Mouse (Mus musculus): ENCODE measurements around the gene Aplp1. TPM values are rescaled to one million over a fixed set of nuclear protein-coding genes. Genes with fewer than 3 reads are reported as not detected.
A peak's percentile ranks its signal among the peaks of the same experiment; 100 is the strongest.

Gene Aplp1
- polyA plus RNA-seq, 1 experiment: 6.0 TPM

DNA sequence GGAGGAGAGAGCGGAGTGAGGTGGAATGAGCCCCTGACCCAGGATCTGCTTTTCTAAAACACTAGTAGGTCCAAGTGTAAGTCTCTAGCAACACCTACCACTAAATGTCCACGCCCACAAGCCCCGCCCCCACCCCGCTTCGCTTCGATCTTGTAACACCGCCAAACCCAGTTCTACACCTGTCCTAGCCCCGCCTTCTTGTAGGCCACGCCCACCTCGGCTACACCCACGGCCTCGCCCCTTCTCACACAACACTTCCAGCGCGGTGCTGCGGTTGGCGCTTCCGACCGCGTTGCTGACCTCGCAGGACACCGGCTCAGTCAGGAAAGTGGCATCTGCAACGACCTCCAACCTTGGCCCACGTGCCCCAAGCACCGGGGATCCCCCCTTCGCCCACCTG, 8.4 kb upstream of the Aplp1 start:
- H3K27me3 ChIP-seq (ENCODE audit: control insufficient read depth, insufficient read depth, low read length): peaks cover 20% of the 10 kb centered on the region
- peak; percentile 31 for DNase-seq
- WGBS: 1% methylated on average over 25 of the region's 25 CpGs

DNA sequence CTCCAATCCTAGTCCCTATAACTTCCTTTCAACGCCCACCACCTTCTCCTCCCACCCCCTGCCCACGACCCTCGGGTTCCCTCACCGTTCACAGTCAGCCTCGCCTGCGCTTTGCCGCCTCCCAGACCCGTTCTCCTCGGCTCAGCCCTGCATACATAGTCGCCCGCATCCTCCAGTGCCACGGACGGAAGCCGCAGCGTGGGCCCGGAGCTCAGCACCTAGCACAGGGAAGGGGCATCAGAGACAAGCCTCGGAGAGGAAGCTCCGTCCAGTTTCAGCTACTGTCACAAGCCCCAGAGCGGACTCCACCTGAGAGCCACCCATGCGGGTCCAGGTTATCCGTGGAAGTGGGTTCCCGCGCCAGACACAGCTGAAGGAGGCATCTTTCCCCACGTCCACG, 8.0 kb upstream of the Aplp1 start:
- TF ChIP-seq POLR2A (IDR thresholded peaks at IDR 0.05; ENCODE audit: control insufficient read depth, extremely low read depth, insufficient read depth, low read length, poor library complexity) (no peak), CTCF (IDR thresholded peaks at IDR 0.05; ENCODE audit: borderline replicate concordance, control insufficient read depth, extremely low read depth, insufficient read depth, low read length, poor library complexity) (no peak)
- no peak for DNase-seq
- H3K4me1 ChIP-seq (replicated peaks; ENCODE audit: control insufficient read depth, insufficient read depth, low read length): peaks cover 6% of the 10 kb centered on the region
- no peak overlapping the region for H3K27ac ChIP-seq (ENCODE audit: control insufficient read depth, insufficient read depth, low read length)
- H3K4me3 ChIP-seq (ENCODE audit: control insufficient read depth, insufficient read depth, low read length): no peak overlapping the region
- no peaks in the 10 kb centered on the region for H3K36me3 ChIP-seq (ENCODE audit: control insufficient read depth, insufficient read depth, low read length)
- 16% methylated on average over 25 of the region's 25 CpGs for WGBS
- peaks cover 20% of the 10 kb centered on the region for H3K27me3 ChIP-seq (ENCODE audit: control insufficient read depth, insufficient read depth, low read length)

More for the DNA sequence above, 8.4 kb upstream of the Aplp1 start:
- H3K4me3 ChIP-seq (ENCODE audit: control insufficient read depth, insufficient read depth, low read length): no peak overlapping the region
- H3K4me1 ChIP-seq (replicated peaks; ENCODE audit: control insufficient read depth, insufficient read depth, low read length): peaks cover 6% of the 10 kb centered on the region
- no peak overlapping the region for H3K27ac ChIP-seq (ENCODE audit: control insufficient read depth, insufficient read depth, low read length)
- H3K36me3 ChIP-seq (ENCODE audit: control insufficient read depth, insufficient read depth, low read length): no peaks in the 10 kb centered on the region
- TF ChIP-seq POLR2A (IDR thresholded peaks at IDR 0.05; ENCODE audit: control insufficient read depth, extremely low read depth, insufficient read depth, low read length, poor library complexity): no peak
- TF ChIP-seq CTCF (IDR thresholded peaks at IDR 0.05; ENCODE audit: borderline replicate concordance, control insufficient read depth, extremely low read depth, insufficient read depth, low read length, poor library complexity): no peak

DNA sequence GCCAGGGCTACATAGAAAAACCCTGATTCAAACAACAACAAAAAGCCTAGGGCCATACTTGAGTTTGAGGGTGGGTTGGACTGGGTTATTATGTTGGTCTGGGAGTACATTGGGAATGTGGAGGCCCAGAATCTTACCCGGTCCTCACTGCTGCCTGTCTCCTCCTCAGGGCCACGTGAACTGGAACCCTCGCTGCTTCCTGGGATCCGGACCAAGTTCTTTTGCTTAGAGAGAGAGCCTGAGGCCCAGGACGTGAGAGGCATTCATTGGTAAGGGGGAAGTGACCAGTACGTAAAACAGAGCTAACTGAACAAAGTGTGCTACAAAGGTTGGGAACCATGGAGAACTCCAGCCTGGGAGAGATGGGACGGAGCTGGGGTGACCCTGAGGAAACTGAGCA, 4.9 kb upstream of the Aplp1 start:
- Histone ChIP-seq H3K27ac (ENCODE audit: control insufficient read depth, insufficient read depth, low read length) (no peak overlapping the region), H3K27me3 (ENCODE audit: control insufficient read depth, insufficient read depth, low read length) (peaks cover 7% of the 10 kb centered on the region; the same call in 1 of the 2 replicates), H3K4me1 (replicated peaks; ENCODE audit: control insufficient read depth, insufficient read depth, low read length) (peaks cover 7% of the 10 kb centered on the region), H3K36me3 (ENCODE audit: control insufficient read depth, insufficient read depth, low read length) (no peaks in the 10 kb centered on the region), H3K4me3 (ENCODE audit: control insufficient read depth, insufficient read depth, low read length) (no peak overlapping the region)
- no peak for DNase-seq
- TF ChIP-seq POLR2A (IDR thresholded peaks at IDR 0.05; ENCODE audit: control insufficient read depth, extremely low read depth, insufficient read depth, low read length, poor library complexity) (no peak), CTCF (IDR thresholded peaks at IDR 0.05; ENCODE audit: borderline replicate concordance, control insufficient read depth, extremely low read depth, insufficient read depth, low read length, poor library complexity) (no peak)
- WGBS: 82% methylated on average over 7 of the region's 7 CpGs

DNA sequence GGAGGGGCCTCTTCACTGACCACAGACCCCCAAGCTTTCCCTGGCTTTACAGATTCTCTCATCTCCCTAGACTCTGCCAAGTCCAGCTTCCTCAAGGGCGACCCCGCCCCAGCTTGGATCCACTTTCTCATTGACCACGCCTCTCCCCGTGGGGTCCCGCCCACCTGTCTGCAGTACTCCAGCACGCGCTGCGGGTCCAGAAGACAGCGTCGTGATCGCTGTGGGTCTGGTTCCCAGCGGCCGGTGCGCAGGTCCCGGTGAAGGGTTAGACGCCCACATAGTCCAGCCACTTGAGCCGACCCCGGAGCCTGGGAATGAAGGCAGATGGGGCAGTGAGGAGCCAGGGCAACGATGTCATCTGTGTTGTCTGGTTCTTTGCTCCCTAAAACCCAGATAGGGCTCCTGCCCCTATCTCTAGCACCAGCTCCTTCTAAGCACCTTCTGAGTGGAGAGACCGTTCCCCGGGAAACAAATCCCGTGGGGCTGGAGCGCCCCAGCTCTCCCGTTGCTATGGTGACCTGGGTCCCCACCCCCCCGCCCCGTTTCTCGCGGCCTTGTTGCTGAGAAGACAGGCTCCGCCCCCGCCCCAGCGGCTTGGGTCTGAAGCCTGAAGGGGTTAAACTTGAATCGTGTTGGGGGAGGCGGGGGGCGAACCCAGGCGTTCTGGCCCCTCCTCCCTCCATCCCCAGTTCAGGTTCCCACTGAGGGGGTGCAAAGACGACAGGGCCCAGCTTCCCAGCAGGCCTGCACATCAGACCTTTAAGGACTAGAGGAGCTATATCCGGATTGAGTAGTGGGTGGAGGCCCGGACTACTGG, 973 bp downstream of the Aplp1 start:
- H3K27me3 ChIP-seq (ENCODE audit: control insufficient read depth, insufficient read depth, low read length): peaks cover 9% of the 10 kb centered on the region; the same call in 1 of the 2 replicates
- H3K4me3 ChIP-seq (ENCODE audit: control insufficient read depth, insufficient read depth, low read length): no peak overlapping the region
- WGBS: 4% methylated on average over 38 of the region's 38 CpGs
- H3K36me3 ChIP-seq (ENCODE audit: control insufficient read depth, insufficient read depth, low read length): no peaks in the 10 kb centered on the region
- peaks cover 19% of the 10 kb centered on the region; the same call in 1 of the 2 replicates for H3K4me1 ChIP-seq (replicated peaks; ENCODE audit: control insufficient read depth, insufficient read depth, low read length)
- H3K27ac ChIP-seq (ENCODE audit: control insufficient read depth, insufficient read depth, low read length): no peak overlapping the region
- TF ChIP-seq POLR2A (IDR thresholded peaks at IDR 0.05; ENCODE audit: control insufficient read depth, extremely low read depth, insufficient read depth, low read length, poor library complexity) (no peak), CTCF (IDR thresholded peaks at IDR 0.05; ENCODE audit: borderline replicate concordance, control insufficient read depth, extremely low read depth, insufficient read depth, low read length, poor library complexity) (no peak)
- DNase-seq: no peak

DNA sequence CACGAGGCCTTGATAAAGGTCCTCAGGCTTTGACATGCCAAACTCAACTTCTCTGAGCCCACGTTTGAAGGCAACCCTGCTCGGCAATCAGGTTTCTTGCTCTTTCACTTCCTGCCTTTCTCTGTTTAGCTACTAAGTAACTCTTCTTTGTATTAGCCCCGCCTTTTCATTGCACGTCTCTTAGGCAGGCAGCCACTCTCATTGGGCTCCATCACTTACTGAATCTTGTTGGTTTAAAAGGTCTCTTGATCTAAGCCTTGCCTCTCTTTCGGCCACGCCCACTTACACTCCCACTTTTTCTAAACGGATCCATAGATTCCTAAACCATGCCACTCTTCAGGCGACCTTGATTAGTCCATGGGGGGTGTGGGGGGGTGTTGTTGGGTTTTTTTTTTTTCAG, 1.6 kb downstream of the Aplp1 start:
- Histone ChIP-seq H3K27ac (ENCODE audit: control insufficient read depth, insufficient read depth, low read length) (no peak overlapping the region), H3K4me1 (replicated peaks; ENCODE audit: control insufficient read depth, insufficient read depth, low read length) (peaks cover 19% of the 10 kb centered on the region; the same call in 1 of the 2 replicates), H3K27me3 (ENCODE audit: control insufficient read depth, insufficient read depth, low read length) (peaks cover 9% of the 10 kb centered on the region; the same call in 1 of the 2 replicates), H3K4me3 (ENCODE audit: control insufficient read depth, insufficient read depth, low read length) (no peak overlapping the region), H3K36me3 (ENCODE audit: control insufficient read depth, insufficient read depth, low read length) (no peaks in the 10 kb centered on the region)
- WGBS: 32% methylated on average over 9 of the region's 9 CpGs
- TF ChIP-seq CTCF (IDR thresholded peaks at IDR 0.05; ENCODE audit: borderline replicate concordance, control insufficient read depth, extremely low read depth, insufficient read depth, low read length, poor library complexity): no peak
- TF ChIP-seq POLR2A (IDR thresholded peaks at IDR 0.05; ENCODE audit: control insufficient read depth, extremely low read depth, insufficient read depth, low read length, poor library complexity): no peak
- DNase-seq: no peak

DNA sequence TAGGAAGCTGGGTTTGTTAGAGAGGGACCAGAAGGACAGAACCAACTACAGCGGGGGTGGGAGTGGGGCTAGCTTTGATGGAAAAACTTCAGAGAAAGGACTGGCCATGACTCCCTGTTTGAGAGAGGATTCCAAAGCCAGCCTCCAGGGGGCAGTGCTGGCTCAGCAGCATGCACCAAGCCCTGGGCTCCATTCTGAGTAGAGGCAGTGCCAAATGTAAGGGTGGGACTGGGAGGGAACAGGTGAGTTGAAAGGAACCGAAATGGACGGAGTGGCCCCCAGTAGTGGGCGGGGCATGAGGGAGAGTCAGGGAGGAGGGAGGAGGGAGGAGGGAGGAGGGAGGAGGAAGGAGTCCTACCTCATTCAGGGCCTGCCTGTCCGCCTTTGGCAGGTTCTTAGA, 4.6 kb downstream of the Aplp1 start:
- no peak overlapping the region for H3K4me3 ChIP-seq (ENCODE audit: control insufficient read depth, insufficient read depth, low read length)
- H3K27me3 ChIP-seq (ENCODE audit: control insufficient read depth, insufficient read depth, low read length): peaks cover 9% of the 10 kb centered on the region; the same call in 1 of the 2 replicates
- TF ChIP-seq POLR2A (IDR thresholded peaks at IDR 0.05; ENCODE audit: control insufficient read depth, extremely low read depth, insufficient read depth, low read length, poor library complexity): no peak
- TF ChIP-seq CTCF (IDR thresholded peaks at IDR 0.05; ENCODE audit: borderline replicate concordance, control insufficient read depth, extremely low read depth, insufficient read depth, low read length, poor library complexity): peak; percentile 79; the same call in 1 of the 2 replicates
- DNase-seq: peak; percentile 55
- no peak overlapping the region for H3K27ac ChIP-seq (ENCODE audit: control insufficient read depth, insufficient read depth, low read length)
- H3K36me3 ChIP-seq (ENCODE audit: control insufficient read depth, insufficient read depth, low read length): no peaks in the 10 kb centered on the region
- 45% methylated on average over 2 of the region's 5 CpGs for WGBS
- H3K4me1 ChIP-seq (replicated peaks; ENCODE audit: control insufficient read depth, insufficient read depth, low read length): peaks cover 19% of the 10 kb centered on the region; the same call in 1 of the 2 replicates
